Mouse (Mus musculus) monocyte, adult 5-6 weeks (primary cell): ENCODE data around the gene Msn. TPM values are rescaled to one million over a fixed set of nuclear protein-coding genes. Genes with fewer than 3 reads are reported as not detected.
"Not testable (repeated sequence)": the region's sequence is repeated elsewhere in the genome, so short reads cannot be mapped to it uniquely, and the experiment has no call there.

Experiments used
- ATAC-seq: fragments of 153-309, 156-312 bp; replicated peaks from 2 replicates; pipeline ENCODE4 v1.8.0; 2017; ENCODE audit warnings: mild to moderate bottlenecking; ENCODE audit not compliant: low TSS enrichment, insufficient number of reproducible peaks, severe bottlenecking, poor library complexity, low FRiP score
- total RNA-seq: library from RNA; stranded (forward); fragments of 200-1000, 200-491, 200-594 nt; gene quantifications from 3 replicates; pipeline ENCODE4 v1.2.3, GENCODE M21; 2017

Msn gene
- total RNA-seq, 1 experiment from 2014 or later: 675 TPM

DNA sequence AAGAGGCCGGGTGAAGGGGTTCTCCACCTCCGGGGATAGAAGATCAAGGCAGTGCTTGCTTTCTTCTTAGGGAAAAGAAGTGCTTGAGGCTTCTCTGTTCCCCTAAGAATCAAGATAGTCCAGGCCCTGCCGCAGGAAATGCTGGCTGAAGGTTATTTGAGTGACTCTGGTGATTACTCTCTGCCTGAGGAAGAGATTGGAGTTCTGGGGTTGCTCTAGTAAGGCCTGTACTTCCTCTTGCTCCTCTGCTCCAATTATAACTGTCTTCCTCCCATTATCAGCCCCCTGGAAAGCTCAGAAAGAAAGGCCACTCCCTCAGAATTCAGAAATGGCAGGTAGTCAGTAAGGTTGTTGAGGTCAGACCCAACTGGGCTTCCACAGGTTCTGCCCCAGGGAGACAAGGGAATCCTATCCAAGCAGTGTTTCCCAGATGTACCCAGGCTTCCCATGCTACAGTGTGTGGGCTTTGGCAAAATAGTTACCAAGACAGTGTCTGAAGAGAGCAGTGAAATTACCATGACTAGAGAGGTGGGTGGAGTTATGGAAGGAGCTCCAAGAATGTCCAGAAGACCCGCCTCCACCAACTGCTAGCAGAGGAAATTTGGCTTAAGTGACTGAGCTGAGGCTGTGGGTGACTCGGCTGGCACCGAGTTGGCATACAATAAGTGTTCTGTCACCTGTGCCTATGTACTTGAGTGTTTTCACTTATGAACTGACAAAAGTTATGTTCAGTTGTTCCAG is 39.2 kb downstream of the Msn start:
- no peak for ATAC-seq

DNA sequence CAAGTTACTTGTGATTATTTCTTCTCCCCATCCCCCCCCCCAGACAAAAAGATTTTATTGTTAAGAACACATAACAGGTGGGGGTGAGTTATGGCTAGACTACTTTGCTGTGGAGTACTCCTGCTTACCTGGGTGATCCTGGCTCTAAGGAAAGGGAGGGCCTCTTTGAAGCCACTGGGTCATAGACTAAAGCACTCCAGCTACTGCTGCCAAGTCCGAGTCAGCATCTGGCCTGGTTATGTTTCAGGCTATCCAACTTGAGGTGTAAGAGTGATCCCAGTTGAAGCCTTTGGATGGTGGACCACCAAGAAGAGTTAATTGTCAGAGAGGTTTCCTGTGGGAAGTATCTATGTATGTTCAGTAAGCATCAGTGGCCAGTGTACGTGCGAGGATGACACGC is 39.7 kb downstream of the Msn start:
- ATAC-seq: no peak

DNA sequence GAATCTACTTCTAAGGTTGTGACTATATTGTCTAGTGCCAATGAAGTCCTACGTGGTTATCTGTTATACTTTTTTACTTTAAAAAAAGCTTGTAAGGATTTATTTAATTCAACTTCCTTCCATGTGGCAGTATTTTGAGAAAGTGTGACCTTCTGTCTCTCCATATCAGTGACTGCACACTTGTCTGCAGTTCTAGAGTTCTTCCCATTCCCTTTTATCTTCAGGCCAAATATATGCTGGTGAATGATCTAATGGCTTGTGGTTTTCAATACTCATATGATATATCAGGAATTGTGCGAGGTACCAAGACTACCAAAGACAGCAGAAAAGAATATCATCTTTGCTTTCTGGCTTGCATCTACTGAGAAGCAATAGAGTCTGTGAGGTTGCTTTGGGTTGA is 43.4 kb downstream of the Msn start:
- ATAC-seq: no peak

DNA sequence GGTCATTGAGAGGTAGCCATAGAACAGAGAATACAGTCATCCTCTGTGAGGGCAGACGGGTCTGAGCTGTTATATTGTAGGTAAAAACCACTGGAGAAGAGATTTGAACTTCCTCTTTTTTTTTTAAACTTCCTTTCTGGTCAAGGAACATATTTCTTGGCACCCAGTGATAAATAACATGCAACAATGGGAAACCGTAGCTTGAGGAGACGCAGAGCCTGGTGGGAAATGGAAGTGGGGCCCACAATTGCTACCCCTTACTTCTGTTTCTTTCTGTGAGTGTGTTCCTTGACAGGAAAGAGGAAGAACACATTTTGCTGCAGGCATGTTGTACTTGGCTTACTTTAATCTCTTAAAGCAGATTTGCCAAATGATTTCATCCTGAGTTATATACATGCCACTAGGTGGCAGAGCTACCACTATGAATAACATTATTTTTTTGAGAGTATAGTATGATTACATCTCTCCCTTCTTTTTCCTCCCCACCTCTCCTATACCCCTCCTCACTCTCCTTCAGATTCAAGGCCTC is 49.2 kb downstream of the Msn start:
- peak; percentile 85 for ATAC-seq

DNA sequence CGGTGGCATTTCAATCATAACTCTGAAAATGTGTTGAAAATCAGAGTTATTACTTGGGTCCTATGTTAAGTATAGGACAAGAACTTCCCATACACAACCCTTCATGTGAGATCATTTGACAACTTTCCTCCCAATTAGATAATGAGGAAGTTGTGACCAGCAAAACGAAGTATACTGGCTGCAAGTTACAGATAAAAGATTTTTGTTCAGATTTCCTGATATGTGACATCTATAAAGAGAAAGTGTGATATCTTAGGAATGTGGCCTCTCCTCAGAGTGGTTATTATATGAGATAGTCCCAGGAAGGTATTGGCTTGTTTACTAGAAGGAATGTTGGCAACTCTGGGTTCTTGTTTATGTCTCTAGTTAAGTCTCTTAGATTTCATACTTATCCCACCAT is 52.4 kb downstream of the Msn start:
- no peak for ATAC-seq

DNA sequence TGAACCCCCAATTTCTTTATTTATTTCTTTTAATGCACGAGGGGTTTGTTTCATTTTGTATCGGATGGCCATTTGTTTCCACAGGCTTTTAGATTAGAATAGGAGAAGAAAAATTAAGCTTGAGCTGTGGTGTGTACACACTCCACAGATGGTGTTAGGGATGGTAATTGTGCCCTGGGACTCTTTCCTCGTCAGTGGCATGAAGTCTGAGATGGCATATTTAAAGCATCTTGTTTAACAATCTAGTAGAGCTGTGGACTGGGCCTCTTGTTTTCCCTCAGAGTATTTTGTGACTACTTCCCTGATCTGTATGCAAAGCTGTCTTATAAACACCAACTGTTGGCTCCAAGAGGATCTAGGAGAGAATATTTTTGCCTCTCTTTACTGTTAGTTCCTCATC is 57.5 kb downstream of the Msn start:
- ATAC-seq: no peak

DNA sequence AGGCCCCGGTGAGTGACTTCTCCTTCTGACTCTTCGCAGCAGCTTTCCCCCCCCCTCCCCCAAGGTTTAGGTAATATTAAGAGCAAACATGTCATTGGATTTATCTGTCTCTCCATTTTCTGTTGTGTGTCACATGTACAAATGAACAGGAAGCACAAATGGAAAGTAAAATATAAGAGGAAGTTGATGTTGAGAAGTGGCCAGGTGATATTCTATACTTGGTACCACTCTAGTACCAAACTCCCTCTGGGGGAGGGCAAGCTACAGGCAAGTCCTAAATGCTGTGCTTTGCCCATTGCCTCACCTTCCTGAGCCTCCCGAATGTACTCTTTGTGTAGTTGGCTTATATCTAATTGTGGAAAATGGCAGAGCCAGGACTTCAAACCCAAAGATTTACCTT is 62.1 kb downstream of the Msn start:
- ATAC-seq: 0 out of 2 replicates have a peak, but pooled peaks have one; percentile 31

DNA sequence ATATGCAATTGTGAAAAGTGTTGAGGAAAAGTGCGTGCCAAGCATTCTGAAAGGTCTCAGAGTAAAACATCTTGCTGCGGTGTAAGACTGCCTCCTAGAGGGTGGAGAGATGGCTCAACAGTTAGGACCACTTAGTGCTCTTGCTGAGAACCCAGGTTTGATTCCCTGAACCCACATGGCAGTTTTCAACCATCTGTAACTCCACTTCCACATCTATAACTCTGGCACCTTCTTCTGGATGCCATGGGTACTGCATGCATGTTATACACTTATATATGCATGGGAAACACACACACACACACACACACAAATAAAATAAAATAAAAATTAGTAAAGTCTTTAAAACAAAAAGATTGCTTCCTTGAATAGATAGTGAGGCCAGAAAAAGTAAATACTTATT is 66.7 kb downstream of the Msn start:
- no peak; the same call in 1 of the 2 replicates for ATAC-seq

DNA sequence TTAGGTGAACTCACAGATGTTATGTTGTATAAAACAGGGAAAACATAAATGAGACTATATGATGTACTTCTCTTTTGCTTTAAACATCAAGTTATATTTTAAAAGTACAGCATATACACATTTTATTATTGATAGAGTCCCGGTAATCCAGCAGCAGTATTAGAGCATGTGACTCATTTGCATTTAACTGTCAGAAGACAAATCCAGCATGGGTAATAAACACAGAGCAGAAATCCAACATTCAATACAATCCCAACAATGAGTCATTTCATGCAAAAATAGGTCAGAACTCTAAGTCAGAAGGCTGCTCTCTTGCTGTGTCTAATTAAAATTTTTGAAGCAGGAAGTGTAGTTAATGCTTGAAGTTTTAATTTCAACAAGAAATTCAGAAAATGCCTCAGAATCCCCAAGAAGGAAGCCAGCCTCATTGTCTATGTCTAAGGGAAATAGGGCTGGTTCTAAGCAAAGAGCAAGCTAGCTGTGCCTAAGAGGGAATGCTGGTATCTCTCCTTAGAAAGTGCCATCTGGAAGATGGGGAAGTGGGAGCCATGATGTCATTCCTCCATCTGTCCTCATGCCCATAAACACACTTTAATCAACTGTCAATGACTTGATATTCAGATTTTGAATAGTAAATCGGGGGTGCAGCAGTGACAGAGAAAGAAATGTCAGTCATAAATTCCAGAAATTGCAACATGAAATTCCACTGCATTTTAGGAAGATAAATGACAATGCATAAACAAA is 76.0 kb downstream of the Msn start:
- no peak for ATAC-seq

DNA sequence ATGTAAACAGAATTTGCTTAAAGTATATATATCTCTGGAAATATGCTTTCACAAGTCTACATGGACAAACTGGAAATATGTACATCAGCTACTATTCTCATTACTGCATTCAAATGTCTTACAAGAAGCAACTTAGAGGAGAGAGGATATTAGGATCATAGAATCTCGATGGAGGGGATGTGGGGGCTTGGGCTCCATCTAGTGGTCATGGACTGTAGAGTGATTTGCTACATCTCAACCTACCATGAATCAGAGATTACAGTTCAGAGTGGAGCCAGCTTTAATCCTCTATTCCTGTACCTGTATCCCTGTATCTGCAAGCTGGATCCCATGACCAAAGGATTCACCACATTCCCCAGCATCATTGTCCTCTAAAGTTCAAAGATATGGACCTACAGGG is 82.6 kb downstream of the Msn start:
- peak; percentile 70; the same call in 1 of the 2 replicates for ATAC-seq

DNA sequence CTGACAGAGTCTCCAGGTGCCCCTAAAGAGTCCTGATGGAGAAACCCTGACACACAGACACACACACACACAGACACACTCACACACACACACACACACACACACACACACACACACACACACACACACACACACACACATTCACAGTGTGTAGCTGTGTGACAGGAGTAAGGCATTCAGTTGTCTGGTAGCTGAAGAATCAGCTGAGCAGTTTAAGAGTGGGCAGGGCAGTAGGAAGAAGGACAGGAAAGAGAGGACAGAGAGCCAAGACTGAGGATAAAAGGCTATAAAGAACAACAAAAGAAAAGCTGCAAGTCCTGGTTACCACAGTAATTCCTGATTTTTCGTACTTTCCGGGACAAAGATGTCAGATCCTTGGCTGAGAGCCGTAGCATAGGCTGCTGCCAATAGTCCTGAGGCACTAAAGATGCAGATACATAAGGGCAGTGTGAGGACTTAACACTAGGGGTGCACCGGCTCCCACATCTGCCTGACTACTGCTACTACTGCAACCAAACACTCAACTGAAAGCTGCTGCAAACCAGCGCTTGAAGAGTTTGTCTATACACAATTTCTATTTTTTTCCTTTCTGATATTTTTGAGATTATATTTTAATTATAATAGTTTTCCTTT is 88.4 kb downstream of the Msn start:
- no peak for ATAC-seq

DNA sequence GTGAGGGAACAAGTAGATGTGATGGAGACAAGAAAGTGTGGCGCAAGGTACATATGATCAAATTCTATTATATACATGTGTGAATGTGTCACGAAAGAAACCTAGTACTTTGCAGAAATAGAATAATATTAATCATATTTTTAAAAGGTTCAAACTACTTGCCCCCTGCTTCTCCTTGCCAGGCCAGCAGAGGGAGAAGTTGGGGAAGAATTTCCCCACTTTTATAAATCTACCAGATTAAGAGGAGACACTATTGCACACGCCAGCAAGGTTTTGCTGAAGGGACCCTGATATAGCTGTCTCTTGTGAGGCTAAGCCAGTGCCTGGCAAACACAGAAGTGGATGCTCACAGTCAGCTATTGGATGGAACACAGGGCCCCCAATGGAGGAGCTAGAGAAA is 109.3 kb downstream of the Msn start:
- ATAC-seq: not testable (repeated sequence)

DNA sequence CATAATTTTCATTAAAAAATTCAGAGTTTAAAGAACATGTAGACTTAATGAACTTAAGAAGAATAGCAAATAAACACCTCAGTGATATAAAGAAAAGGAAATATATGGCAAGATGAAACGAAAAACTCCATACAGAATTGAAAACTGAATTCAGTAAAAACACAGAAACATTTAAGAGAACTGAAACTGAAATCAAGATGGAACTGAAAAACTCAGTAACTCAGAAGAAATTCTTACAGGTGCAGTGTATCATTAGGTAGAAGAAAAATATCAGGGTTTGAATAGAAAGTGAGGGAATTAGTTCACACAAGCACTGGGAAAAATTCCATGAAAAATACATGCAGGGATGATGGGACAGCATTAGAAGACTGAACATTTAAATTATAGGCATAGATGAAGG is 111.0 kb downstream of the Msn start:
- ATAC-seq: no peak

DNA sequence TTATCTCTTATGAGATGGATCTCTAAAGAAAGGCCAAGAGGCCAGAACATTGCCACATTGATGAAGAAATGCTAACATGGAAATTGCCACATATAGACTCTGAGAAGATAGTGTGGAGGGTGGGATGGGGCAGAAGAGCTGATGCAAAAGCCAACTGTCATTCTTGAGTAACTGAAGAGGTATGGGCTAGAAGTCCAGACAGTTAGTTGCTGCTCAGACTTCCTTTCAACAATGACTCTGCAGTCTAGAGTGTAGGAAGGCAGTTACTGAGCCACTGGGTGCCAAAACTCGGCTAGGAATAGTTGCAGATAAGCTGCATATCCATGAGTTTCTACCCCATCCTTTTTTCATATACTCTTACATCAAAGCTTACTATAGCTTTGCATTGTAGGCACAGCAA is 122.2 kb downstream of the Msn start:
- ATAC-seq: peak; percentile 73

Other genes with a start within 250 kb of the Msn start
- 31.7 to 43.8 TPM (median 42.4 TPM) in 3 replicates for gene Las1l, start 139.1 kb upstream of the Msn start, total RNA-seq
- gene Vsig4, start 197.4 kb downstream of the Msn start, total RNA-seq: not detected in 3 replicates